Mouse (Mus musculus): Measurements from ENCODE around the gene Dnah8. TPM values are rescaled to one million over a fixed set of nuclear protein-coding genes. Genes with fewer than 3 reads are reported as not detected.
"Not testable (repeated sequence)": the region's sequence is repeated elsewhere in the genome, so short reads cannot be mapped to it uniquely, and the experiment has no call there.

Gene Dnah8
- total RNA-seq (2021), result 1 to 10 TPM; 1.4 to 2.4 TPM
- long read RNA-seq, experiment 1, result 0 reads
- long read RNA-seq, experiment 2, result 0 reads

DNA sequence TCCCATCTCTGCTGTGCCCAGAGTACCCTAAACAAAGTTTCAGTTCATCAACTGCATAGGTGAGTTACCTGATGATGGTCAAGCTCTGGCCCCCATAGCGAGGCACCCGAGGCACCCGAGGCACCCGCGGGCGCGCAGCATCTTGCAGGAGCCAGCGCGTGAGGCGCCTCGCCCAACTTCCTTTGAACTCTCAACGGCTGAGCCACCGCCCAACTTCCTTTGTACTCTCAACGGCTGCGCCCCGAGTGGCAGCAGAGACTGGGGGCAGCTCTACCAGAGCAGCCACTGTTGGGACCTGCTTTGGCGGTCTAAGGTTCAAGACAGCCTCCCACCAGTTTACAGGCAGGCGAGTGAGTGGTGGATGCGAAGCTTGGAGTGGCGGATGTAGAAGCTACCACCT lies at the start of gene Dnah8:
TSS of gene Dnah8 (plus strand) at position 223 of the 400 bp plus-strand sequence.
- DNase-seq, result not testable (repeated sequence)

DNA sequence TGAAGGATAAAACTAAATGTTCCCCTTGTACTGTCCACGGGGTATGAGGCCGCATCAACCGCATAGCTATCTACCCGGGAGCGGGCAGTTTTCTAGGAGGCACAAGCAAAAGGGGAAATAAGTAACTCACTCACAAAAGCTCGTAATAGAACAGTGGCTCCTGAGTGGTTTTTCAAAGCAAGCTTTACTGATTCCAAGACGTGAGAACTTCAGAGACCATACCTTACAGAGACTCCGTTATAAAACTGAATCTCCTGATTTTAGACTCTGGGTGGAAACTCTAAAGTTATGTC lies 49.4 kb upstream of the Dnah8 start:
- DNase-seq, result no peak

DNA sequence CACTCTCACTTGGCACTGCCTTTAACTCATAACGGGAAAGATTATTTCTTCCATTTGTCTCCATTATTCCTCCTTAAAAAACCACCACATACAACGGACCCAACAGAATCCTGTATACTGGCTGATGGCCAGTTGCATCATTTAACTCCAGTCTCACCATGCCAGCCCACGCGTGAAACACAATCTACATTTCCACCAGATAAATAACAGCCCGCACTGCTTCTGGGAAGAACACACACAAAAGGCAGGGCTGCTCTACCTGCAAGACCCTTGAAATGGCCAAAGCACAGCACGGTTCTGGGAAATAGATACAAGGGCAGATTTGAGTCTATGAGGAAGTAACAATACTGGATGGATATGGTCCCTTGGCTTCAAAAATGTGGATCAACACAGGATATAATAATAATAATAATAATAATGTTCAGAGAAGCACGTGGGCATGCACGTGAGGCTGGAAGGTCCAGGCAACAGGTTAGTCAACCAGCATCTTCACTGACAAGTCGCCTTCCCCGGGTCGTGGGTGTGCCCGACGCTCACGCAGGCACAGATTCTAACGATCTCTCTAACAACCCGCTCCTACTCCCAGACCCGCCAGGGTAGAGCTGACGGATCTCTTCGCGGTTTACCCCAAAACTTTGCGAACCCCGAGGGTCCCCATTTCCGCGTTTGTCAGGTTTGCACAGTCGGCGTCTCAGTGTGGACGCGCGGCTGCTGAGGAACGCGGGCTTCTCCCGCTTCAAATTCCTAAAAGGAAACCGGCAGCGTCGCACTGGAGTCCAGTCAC lies 48.8 kb upstream of the Dnah8 start:
- no peak for DNase-seq

DNA sequence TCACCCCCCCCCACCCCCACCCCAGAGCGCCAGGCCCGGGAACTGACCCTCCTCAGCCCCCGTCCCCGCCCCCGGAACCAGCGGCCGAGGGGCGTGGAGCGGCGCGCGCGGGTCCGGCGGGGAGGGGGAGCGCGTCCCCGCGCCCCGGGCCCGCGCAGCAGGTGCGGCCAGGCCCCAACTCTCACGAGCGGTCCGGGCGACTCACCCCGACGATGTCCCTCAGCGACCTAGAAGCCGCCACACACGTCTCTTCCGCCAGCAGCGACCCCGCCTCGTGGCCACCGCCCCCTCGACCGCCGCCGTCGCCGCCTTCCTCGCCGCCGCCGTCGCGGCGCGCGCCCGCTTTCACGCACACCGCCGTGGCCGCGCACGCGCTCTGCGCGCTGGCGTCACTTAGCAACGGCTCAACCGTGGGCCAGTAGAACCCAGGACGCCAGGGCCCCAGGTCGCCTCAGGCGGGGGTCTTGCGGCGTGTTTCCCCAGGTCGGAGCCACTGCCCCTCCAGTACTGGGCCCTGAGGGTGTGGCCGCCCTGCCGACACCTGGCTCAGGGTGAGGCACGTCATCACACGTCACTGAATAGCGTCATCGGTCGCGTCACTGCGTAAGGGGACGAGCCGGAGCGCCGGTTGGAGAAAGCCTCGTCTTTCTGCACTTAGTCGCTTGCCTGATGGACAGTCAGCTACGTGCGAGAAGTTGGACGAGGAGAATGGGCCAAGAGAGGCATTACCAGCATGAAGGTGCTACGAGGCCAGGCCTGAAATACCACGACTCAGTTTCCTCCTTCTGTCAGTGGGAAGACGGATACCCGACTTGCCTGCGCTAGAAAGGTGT lies 48.0 kb upstream of the Dnah8 start, which contains the start of gene Btbd9:
TSS of gene Btbd9 (minus strand) at position 548 of the 833 bp plus-strand sequence.
- DNase-seq, result peak; percentile 96

DNA sequence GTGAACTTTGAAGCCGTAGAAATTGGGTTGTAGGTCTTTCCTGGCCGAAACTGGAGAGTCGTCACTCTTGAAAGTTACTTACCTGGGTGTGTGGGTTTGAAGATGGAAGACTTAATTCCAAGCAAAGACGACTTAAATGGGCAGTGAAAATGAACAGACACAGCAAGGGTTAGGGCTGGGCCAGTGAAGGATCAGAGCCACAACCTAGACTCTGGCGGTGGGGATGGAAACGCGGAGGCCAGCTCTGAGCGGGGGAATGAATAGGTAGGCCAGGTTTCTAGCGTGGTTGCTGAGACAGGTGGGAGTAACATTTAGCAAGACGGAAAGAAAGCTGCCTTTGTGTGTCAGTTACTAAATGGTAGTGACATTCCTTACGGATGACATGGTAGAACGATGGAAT lies 47.2 kb upstream of the Dnah8 start:
- peak; percentile 19 for DNase-seq

DNA sequence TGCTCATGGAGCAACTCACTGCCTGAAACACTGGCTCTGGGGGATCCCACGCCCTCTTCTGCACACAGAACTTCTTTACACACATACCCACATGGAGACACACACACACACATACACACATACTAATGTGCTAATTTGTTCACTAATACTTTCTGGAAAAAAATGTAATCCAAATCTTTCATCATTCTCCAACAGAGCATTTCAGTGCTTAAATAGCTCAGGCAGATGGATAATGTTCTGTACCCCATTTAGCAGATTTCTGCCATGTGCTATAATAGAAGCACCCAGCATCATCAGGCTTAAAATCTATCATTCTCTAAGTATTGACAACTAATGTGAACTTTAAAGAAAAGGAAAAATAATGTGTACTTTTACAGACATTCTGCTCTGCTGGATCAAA lies 43.4 kb upstream of the Dnah8 start:
- no peak for DNase-seq

DNA sequence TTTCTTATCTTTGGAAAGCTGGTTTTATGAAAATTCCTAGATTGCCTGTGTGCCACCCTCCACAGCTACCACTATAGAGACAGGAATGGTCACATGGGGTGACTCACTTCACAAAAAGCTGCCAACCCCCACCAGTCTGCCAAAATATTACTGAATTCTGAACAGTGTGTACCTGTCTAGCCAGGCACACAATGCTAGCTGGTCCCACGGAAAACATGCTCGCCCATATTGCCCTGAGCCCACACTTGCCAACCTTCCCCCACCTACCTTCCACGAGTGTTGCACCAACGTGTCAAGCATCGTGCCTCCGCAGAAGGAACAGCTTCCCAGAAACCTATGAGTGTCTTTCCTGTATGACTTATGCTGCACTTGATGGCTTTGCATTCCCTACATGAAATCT lies 43.0 kb upstream of the Dnah8 start:
- DNase-seq, result no peak

DNA sequence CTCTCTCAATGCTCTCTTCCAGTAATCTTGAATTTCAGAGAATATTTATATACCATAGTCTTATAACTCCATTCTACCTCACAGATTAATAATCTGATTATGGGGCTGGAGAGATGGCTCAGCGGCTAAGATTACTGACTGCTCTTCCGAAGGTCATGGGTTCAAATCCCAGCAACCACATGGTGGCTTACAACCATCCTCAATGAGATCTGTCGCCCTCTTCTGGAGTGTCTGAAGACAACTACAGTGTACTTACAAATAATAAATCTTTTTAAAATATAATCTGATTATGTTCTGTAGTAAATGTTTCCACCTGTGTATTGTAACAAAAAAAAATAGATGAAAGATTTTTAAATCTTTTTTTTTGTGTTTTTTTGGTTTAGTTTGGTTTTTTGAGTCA lies 41.8 kb upstream of the Dnah8 start:
- DNase-seq, result no peak

DNA sequence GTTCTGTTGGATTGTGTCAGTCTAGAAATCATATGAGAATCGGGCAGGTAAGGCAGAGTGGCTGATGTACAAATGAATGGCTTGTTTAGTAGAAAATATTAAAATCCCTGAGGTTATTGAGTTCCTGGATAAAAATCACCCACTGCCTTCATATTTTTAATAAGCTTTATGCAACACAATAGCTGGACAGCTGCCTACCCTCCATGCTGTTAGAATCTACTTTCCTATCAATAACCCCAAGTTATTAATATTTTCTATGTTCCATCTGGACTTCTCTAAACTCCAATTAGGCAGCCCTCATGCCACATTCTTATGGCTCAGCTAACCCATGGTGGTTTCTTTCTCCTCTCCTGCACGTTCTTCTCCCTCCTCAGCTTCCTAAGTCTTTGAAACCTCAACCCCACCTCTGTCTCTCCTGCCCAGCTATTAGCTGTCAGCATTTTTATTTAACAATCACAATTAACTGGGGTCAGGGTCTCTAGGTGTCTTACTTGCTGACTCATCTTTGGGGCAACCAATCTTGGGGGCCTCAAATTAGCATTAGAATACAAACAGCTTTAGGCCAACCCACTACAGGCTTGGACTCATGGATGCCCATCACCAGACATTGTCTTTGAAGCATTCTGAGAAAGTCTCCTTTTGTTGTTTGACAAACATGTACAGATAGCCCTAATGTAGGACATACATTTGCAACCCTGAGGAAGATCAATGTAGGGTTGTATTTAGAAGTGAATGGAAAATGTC lies 40.7 kb upstream of the Dnah8 start:
- DNase-seq, result no peak

DNA sequence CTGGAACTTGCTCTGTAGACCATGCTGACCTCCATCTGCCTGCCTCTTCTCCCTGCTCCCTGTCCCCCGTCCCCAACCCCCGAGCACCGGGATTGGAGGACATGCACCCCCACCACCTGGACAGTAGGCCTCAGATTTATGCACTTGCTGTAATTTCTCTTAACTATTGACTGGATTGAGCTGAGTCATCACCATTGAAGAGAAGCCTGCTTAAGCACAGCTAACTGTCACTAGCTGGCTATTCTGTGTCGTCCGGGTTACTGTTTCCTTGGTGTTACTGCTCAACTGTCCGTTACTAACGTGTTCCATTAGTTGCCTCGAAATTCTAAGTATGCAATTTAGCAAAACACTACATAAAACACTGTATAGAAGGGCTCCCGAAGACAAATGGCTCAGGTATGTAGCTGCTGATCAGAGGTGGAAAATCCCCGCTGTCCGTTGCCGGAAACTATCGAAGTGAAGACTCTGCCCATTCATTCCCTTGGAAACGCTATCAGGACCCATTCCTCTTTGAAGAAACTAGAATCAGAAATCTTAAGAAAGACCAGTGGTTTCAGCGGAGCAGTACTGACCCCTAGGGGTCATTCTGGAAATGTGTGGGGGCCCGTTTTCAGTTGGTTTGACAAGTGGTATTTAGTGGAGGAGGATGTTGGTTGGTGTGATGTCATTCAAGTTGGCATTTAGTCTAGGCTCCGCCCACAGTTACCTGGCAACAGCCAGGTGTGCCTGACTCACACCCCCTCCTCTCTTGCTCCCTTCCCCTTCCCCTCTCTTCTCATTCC lies 33.5 kb upstream of the Dnah8 start:
- DNase-seq, result peak; percentile 71

DNA sequence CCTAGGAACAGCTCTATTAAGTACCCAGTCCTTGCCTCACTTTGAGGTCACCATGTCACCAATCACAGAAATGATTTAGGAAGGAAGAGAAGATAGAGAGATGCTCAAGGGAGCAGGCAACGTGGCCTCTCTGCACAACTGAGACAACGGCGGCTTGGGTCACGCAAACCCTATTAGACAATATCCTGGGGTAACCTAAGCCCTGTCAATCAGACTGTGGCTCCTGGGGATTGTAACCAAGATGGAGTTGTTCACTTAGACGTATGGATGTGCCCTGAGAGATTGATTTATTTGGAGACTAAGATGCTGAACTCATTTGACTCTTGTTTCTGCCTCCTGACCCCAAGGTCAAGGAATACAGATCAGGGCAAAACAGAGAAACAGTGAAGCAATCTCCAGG lies 29.7 kb upstream of the Dnah8 start:
- DNase-seq, result no peak

DNA sequence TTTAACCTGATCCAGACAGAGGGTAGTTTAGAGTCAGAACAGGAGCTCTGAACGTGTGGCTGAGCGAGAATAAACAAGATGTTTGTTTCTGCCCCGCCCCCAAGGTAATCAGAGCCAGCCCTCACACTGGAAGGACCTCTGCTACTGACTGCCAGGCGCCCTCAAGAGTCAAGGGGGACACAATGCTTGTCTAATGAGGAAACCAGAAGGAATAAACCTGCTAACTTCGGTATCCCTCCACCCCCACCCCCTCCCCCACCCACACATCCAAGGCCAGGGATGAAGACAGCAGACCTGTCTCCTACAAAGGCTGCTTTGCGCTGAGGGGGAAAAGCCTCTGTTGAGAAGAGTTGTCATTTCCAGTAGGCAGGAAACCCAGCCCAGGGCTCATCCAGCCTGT lies 29.3 kb upstream of the Dnah8 start:
- no peak for DNase-seq

DNA sequence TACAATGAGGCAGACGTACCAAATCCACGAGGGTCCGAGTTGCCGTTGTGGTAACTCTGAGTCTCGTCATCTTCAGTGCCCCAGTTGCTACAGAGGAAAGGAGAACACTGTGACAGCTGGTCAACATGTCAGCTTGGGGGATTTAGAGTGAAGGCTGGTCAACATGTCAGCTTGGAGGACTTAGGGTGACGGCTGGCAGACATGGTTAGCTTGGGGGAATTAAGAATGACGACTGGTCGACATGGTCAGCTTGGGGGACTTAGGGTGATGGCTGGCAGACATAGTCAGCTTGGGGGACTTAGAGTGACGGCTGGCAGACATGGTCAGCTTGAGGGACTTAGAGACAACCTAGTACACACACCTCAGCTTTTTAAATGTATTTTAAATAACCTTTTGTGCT lies 26.4 kb upstream of the Dnah8 start:
- DNase-seq, result no peak

DNA sequence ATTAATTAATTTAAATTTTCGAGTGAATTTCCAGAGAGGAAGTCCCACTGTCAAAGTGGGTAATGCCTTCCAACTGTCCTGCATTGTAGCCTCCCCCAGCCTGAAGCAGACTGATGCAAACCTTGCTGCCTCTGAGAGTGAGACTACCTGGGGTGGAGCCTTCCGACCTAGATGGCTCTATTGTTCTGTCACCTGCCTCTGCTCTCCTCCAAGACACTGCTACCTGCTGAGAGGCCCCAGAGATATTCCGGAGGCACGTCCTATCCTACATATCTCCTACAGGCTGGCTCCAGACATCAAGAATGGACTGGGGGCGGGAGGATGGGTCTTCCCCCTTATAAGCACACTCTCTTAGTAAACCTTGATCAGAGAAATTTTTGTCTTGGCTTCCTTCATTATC lies 25.9 kb upstream of the Dnah8 start:
- DNase-seq, result no peak

DNA sequence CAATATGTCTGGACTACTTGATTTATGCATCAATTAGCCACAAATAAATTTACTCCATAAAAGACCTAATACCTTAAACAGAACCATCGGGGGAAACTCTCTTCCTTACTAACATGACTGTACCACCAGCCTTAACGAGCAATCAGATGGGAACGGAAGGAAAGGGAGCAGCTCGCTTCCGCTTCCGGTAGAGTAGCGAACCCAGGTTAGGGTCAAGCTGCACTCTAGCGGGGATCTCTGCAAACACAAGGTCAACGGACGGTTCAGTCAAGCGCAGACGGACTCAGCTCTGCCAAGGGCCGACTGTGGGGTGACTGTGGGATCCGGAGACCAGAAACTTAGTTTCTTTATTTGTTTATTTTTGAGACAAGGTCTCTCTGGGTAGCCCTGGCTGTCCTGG lies 22.0 kb upstream of the Dnah8 start:
- DNase-seq, result no peak

DNA sequence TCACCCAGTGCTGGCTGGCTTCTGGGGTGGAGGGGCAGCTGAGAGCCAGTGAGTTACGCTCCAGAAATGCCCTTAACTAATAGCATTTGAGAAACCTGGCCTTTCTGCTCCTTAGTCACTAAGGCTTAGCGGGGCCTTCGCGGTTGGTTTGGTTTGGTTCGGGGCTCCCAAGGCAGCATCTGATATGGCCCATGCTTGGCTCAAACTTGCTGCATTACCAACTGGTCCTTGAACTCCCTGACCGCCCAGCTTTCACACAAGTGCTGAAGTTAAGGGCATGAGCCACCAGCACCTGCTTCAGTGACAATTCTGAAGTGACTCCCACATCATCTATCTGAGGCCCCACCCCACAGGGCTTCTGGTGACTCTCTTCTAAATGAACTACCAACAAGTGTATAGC lies 19.9 kb upstream of the Dnah8 start:
- DNase-seq, result no peak

DNA sequence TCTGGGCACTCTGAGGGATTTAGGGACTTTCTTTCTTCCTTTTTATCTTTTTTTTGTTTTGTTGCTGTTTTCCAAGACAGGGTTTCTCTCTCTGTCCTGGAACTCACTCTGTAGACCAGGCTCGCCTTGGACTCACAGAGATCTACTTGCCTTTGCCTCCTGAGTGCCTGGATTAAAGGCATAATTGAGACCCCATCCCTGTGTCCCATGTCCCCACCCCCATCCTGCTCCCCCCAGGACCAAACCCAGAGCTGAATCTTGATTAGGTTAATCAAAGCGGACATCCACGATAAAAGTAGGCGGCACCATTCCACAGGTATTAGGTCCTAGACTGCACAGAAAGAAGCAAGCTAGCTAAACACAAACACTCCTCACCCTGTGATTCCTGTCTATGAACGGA lies 19.2 kb upstream of the Dnah8 start:
- no peak for DNase-seq

DNA sequence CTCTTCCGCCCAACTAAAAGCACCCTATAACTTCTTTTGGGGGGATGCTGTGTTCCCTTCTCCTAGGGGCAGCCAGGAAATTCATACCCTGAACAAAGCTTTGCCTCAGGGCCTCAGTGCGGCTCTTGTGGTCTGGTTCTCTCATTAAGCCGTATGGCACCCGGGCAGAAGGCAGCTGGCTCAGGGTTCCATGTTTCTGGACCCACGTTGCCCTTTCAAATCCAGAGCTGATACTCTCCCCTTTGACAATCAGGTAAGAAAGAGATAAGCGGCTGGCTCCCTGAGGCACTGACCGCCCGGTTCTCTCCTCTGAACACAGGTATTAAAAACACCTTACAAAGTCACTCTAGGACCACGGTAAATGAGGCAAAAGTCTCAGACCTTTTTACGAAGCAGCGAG lies 17.9 kb upstream of the Dnah8 start:
- DNase-seq, result no peak

DNA sequence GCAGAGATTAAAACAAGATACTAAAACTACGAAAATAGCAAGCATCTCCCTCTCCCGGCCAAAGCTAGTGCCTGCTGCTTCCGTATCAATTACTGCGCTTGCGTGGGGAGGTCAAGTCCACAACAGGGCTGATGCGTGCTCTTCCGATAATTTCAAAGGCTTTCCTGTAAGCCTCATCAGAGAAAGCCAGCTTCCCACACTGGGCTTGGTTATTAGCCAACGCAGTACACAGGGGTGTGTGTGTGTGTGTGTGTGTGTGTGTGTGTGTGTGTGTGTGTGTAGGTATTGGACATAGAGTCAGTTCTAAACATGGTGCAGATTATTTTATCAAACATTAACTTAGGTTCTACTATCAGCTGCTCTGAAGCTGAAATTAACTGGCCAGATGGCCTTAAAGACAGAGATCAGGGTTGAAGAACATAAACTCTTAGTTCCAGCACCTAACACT lies 17.5 kb upstream of the Dnah8 start:
- DNase-seq, result no peak

DNA sequence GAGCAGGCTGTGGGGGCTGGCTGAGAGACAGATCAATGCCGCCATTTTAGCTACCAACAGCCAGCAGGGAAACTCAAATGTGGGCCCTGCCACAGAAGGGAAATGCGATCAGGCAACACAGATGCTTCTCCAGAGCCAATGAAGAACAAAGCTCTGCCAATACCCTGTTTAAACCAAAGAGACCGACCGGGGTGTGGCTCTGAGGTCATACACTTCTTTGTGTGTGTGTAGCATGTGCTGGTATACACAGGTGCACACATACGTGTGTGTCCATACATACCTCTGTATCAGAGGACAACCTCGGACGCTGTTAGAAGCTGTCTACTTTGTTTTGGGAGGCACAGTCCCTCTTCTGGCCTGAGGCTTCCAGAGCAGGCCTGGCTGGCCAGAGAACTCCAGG lies 16.8 kb upstream of the Dnah8 start:
- DNase-seq, result no peak

DNA sequence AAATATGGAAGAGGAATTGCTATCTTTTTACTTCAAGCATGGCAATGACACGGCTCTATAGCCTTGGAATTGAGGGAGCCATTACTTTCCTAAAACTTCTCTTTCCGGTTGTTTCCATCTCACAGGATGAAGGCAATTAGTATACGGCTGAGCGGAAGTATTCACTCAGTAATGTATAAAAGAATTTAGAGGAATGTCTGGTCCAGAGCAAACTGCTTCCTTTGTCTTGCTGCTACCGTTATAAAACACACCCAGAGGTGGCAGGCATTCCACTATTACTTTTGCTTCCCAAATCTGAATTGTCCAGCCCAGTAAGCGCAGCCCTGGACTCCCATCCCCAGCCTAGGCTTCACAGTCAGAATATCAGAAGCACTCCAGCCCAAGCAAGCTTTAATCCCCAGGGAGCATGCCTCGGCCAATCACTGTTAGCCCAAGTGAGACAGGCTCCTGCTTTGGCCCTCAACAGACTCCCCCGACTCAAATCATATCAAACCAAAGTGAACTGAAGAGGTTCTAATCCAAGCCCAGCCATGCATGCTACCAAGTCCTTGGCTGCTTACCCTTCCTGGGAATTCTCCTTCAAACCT lies 16.2 kb upstream of the Dnah8 start:
- no peak for DNase-seq

Data from adrenal gland, postnatal 10 days (tissue).